Mouse (Mus musculus) frontal cortex, postnatal 36 days (tissue): ENCODE measurements around the gene Gga3.

Experiments
- DNase-seq, 2 experiments: peaks; one replicate each; pipeline ENCODE4 v3.0.0; 2022; ENCODE audit warnings: low spot score in 2 of 2

The Gga3 gene

DNA sequence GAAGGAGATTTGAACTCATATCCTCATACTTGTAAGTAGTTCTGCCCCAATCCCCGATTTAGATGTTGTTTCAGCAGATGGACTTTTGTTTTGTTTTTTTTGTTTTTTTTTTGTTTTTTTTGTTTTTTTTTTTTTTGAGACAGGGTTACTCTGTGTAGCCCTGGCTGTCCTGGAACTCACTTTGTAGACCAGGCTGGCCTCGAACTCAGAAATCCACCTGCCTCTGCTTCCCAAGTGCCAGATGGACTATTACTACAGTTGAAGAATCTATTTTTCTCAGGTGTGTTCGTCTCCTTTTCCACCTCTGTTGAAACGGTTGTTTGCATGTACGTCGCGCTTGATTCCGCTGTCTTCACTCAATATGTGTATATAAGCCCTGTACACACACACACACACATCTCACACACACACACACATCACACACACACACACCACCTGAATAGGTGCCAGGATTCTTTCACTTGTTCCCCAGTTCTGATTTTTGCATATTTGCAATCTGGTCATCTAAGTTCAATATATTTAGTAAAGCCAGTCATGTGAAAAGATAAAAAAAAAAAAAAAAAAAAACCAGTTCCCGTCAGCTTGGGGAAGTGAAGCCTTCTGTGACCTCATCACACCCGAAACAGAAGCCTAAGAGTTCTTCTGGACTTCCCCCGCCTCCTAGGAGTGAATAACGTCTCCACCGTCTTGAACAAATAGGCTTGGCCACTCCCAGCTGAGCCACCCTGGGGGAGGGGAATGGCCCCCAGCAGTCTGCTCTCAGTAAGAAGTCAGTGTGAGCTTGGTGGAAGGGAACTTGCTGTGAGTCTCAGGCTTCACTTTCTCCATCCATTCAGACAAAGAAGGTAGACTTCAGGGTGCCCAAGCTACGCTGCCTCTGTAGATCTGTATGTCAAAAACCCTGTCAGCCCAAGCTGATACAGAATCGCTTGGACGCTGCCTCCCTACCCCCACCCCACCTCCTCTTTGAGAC, 27.0 kb upstream of the Gga3 start:
- no peak for DNase-seq

DNA sequence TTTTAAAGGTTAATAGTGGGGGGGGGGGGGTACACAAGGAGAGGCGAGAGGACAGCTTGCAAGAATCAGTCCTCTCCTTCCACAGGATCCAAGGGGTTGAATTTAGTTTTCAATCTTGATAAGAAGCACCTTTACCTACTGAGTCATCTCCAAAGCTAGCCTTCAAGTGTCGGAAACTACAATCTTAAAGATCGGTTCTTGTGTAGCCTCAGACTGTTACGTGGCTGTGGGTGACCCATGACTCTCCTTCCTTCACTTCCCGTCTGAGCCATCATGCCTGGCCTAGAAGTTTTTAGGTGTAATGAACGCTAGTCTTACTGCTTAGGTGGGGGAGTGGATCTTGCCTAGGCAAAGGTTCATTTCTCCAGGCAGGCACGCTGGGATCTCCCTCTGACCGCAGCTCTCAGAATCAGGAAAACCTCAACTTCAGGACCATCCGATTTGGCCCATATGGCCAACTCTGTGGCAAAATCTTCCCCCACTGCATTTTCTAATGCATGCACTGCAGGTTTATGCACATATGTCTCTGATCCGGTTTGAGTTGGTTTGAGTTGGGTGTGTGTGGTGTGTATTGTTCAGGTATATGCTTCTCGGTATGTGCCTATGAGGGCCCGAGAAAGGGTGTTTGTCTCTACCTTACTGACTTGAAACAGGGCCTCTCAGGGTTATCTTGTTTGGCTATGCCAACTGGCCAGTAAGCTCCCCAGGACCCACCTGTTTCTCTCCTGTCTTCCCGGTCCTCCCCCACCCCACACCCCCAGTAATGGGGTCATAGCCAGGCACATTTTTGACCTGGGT, 26.1 kb upstream of the Gga3 start:
- no peak for DNase-seq

DNA sequence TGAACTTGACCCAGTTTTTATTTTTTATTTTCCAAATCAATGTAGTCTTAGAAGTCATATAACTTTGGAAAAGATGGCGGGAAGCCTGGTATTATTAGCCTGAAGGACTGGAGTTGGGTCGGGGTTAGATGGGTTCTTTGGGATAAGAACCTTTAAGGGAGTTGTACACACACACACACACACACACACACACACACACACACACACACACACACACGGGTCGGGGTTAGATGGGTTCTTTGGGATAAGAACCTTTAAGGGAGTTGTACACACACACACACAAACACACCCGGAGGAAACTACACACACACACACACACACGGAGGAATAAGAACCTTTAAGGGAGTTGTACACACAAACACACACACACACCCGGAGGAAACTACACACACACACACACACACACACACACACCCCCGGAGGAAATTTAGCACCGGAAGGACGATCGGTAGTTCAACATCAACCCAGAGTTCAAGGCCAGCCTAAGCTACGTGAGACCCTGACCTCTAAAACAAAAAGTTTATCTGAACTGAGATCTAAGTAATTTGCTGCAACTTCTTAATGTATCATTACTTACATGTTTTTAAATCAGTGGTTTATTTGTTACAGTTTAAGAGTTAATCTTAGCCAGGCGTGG, 24.7 kb upstream of the Gga3 start:
- no peak for DNase-seq

DNA sequence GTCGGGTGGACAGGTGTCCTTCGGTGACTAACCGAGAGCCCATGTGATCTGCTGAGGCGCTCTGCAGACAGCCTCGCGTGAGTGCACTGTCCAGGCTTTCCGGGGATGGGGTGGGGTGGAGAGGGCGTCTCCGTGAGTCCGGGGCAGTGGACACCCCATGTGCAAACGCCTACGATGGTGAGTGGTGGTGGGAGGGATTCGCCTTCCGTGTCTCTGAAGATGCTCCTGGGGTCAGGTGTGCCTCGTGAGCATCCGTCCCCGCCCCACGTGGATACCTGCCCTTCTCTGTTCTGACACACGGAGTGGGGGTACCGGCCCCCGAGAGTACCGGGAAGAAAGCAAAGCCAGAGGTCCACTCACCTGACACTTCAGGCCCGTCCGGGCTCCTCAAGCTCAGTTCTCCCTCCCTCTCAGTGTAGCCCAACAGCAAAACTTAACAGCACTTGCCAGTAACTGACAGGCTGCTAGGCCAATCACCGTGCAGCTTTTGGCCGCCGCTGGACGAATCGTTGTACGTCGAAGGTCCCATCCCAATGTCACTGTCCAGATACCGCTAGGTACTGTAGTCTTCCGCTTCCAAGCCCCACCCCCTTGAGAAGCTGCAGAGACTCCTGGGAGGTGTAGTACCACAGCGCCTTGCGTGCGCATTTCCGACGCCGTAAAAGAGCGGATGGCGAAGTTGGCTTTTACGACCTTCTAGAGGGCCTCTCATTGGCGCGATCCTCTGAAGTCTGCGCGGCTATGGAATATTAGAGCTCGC, 24.0 kb upstream of the Gga3 start, which contains the start of gene Slc25a19:
Slc25a19 (minus strand) TSS at position 591 of the 760 bp plus-strand sequence.
- DNase-seq, result peak; percentile 100

DNA sequence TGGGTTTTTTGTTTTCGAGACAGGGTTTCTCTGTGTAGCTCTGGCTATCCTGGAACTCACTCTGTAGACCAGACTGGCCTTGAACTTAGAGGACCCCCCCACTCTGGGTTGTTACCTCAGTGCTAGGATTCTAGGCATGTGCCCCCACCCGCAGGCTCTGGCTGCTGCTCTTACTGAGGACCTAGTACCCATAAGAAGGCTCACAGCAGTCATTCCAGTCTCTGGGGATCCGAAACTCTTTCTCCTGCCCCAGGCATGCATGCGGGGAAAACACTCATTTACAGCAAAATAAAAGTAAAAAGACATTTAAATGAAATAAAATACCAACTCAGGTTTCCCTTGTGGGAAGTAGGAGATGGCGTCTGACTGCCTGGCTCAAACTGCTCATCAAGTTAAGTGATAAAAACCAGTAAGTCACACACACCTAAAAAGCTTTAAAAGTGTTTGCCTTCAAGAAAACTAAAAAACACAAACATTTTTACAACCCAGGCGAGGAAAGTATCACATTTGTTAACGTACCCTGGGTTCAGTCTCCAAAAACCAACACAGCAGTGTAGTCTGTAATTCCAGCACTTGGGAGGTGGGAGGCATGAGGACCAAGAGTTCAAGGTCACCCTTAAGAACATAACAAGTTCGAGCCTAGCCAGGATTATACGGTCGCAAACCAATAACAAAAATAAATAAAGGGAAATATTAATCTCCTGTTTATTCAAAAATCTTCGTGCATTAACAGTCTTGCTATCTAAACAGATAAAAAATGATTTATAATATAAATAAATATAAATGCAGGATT, 23.2 kb upstream of the Gga3 start:
- no peak for DNase-seq

DNA sequence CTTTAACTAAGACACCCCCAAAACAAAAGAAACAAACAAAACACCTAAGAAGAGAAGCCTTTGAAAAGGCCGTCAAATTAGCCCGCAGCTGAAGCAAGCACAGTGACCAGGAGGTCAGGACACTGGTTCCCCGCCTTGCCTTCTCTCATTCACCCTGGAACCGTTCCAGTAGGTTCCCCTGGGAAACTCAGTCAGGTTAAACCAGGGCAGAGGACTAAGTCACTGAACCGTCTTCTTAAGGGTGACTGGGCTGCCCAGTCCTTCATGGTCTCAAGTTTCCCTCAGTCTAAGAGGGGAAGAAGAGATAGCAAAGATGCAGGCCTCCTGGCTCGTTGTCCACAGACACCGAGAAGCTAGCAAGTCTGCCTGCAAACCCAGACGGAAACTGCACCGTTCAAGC, 22.0 kb upstream of the Gga3 start:
- DNase-seq, result no peak

DNA sequence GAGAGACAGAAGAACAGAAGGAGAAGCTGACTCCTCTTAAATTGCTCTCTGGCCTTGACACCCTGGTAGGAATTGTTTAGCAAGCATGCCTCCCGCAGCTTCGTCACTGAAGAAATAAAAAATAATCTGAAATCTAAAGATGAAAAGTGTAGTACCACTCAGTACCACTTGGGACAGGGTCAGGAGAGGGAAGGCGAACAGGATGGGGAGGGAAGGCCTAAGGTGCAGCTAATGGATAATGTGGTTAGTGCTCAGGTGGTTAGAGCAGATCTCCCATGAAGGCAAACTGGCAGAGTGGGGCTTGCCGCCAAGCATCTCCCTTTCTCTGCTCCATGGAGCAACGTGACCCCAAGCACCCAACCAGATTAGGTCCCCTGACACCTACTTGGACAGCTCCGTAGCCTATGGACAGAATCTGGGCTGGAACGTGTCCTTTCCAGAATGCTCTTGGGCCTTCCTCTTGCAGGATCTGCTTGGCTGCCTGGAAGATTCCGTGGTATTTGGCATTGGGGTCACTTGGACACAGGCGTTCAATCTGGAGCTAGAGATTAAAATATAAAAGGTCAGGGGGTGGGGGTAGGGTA, 19.7 kb upstream of the Gga3 start:
- no peak for DNase-seq

DNA sequence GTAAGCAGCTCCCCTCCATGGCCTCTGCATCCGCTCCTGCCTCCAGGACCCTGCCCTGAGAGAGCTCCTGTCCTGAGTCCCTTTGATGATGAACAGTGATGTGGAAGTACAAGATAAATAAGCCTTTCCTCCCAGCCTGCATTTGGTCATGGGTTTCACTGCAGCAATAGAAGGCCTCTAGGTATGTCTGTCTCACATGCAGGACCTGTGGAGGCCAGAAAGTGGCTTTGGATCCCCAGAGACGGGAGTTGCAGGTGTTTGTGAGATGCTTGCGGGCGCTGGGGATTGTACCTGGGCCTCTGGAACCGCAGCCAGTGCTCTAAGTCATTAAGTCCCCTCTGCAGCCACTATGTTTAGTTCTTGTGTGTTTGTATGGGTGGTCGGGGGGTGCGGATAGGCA, 16.1 kb upstream of the Gga3 start:
- DNase-seq, result no peak

DNA sequence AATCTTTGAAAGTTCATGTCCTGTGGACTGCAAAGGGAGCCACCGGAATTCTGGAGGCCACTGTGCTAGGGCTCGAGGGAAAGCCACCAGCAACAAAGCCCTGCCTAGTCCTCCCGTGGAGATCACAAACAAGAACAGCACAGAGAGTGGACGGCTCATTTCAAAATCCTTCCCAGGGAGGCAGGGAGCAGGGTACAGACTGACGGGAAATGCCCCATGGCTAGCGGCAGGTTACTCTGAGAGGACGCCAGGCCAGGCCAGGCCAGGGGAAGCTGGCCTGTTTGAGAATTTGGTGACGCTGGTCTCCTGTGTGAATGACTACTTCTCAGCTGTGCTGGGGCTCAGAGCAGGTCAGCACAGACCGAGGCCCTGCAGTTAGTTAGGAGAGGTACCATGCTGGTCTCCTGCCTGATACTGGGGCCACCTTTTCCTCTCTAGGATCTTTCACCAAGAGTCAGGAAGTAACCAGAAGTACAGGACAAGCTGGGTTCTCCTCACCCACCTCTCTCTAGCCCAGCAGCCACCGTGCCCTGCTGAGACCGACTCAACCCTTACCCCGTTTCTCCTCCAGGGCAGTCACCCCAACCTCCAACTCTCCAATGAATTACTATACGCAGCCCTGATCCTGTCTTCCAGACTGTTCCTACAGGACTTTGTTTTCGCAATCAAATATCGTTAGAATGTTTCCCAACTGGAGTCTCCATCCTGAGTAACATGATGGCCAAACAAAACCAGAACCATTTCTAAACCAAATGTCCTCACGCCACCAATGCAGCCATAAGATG, 15.1 kb upstream of the Gga3 start:
- DNase-seq, result no peak

DNA sequence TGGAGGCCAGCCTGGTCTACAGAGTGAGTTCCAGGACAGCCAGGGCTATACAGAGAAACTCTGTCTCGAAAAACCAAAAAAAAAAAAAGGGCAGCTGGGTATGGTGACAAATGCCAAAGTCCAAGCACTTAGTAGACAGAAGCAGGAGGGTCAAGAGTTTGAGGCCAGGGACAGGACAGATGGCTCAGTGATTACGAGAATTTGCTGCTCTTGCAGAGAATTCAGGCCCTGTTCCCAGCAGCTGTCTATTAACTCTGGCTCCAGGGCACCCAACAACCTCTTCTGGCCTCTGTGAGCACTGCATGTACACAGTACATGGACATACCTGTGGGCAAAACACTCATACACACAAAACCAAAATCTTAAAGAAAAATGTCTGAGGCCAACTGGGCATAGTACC, 14.2 kb upstream of the Gga3 start:
- DNase-seq, result no peak

DNA sequence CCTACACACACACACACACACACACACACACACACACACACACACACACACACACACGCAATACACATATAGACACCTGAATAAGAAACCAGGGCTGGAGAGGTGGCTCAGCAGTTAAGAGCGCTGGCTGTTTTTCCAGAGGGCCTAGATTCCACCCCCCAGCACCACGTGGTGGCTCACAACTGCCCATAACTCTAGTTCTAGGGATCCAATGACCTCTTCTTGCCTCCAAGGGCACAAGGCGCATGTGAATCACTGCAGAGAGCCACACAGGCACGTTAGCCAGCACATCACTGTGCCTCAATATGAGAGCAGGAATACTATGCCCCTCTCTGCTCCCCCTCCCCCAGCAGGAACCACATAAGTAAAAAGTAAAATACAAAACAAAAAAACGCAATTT, 13.0 kb upstream of the Gga3 start:
- DNase-seq, result no peak

DNA sequence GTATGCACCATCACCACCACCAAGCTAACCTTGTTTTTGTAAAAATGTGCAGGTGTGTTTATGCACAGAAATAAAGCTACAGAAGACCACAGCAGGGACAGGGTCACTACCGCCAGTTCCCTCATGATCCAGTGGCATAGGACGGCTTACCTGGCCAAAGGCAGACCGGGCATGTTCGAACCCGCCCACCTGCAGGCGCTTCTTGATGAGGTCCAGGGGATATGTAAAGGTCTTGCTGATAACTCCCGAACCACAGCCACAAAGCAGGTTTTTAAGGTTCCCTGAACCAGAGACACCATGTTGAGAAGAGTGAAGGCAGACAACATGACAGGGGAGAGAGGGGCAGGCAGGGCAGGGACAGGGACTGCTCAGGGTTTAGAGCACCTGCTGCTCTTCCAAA, 12.5 kb upstream of the Gga3 start:
- no peak for DNase-seq

DNA sequence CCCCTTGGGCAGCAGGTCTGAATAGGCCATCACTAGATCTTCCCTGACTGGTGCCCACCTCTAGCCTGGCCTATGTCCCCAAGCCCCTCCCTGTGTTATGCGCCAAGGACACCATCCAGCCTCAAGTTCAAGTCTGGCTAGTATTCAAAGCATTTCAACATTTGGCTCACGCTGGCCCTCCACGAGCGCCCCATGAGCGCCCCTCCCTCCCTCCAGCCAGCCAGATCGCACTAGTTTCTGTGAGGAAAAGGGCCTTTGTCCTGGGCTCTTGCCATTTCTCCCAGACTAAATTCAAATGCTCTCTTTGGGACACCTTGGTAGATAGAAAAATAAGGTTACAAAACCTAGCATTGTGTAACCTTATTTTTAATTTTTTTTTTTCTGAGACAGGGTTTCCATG, 12.0 kb upstream of the Gga3 start:
- no peak for DNase-seq

DNA sequence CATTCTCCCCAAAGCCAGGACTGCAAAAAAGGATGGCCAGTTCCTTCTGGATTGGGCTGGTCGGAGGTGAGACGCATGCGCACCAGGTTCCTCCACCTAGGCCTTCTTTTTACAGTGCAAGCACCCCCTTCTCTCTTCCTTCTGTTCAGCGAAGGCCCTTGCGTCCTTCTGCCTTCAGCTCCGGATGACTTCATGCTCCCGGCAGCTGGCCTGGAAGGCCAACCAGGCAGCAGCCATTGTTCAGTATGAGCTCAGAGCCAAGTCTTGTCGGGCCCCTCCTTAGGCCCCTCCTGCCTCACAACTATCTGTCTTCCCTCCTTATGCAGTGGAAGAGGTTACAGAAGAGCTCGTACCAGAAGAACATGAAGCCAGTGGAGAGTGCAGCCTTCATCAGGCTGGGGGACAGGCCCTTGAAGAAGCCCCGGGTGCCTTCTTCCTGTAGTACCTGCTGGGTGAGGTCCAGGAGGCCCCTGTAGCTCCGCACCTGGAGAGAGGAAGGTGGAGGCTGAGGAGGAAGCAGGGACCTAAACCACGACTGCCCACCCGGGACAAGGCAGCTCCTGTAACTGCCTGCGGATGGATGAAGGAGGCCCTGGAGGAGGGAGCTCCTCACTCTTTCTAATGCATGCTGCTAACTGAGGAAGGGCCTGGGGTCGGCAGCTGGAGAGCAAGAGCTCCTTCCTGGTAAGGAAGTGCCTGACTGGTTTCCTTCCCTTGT, 11.4 kb upstream of the Gga3 start:
- no peak for DNase-seq

DNA sequence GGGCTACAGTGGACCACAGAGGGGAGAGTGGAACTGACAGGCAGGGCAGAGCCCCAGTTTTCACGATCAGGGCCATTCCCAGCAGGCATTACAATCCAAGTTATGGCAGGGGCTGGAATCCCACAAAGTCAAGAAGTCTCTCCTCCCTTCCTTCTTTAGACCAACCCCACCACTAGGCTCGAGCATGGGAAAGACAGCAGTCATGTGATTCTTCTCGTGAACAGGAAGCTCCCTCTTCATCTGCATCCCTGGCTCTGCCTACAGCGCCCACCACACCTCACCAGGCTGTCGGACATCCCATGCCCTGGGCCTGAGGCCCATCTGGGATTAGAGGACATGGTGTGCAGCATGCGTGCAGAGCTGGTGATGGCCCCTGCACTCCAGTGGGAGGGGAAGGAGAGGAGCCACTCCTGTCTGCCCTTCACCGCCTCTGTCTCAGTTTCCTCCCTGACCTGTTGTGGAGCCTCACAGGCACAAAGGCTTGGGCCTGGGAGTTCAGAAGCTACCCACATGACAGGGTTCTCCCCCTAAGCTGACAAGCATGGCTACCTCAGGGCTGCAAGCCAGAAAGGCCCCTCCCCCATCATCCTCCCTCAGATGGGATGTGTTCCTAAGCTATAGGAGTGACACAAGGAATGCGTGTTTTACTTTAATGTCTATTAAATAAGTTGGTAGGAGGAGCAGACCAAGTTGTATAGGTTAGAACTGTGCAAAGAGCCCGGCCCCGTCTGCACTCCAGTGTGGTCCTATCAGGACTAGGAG, 10.7 kb upstream of the Gga3 start:
- DNase-seq, result no peak

DNA sequence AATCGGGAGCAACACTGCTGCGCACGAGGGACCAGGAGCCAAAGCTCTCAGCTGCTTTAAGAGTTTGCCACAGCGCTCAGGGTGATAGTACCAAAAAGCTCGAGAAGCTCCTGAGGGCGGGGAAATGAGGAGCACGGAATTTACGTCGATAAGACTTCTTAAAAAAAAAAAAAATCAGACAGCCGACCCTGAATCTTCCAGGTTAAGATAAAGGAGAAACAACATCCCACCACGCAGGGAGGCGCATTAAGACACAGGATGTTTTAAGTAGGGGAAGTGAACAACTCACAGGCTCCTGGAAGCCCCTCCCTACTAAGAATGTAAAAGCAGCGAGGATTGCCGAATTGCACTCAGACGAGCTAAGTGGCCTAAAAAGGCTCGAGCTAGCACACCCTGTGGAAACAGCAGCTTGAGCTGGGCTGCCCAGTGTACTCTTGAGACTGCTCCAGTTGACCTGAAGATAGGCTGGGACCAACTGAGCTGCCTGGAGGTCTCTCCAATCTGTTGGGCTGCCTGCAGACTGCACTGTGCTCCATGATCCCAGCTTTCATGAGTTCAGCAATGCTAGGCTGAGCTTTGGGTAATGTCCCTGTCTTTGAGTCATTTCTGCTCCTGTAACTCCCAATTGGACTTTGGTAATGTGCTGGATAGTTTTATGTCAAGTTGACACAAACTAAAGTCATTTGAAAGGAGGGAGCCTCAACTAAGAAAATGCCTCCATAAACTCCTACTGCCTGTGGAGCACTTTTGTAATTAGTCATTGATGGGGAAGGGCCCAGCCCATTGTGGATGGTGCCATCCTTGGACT, 9.5 kb upstream of the Gga3 start:
- peak in 1 of 2 experiments; percentile 16 for DNase-seq

DNA sequence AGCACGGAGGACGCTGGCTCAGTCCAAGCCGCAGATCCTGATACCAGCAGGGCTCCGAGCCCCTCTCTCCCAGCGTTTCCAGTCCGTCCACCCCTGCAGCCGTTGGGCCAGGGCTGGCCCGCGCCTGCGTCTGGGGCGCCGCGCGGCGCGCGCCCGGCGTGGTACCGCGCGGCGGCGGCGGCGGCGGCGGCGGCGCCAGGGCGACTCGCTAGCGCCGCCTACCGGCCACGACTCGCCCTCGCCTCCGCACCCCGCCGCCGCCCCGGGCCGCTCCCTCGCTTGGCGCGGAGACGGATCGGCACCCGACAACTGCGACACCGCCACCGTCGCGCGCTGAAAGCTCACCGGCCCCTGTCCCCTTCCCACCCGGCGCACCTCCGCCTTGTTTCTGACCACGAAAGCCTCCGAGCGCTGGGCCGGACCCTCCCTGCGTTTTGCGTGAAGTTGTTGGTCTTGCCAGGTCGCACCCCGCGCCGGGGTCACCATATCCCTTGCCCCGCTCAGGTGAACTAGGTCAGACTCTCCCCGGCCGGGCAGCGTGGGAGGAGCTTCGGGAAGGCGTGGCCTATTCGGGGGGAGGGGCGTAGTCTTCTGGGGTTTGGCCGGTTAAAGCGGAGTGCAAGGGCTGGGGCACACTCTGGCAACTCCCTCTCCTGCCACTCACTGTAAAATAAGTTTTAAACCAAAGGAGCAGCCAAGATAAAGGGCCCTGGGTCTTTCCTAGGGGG, 8.7 kb upstream of the Gga3 start, which contains the start of gene Mif4gd:
Mif4gd (minus strand) TSS at position 560 of the 728 bp plus-strand sequence.
- DNase-seq, result peak; percentile 68 to 75
